Mouse (Mus musculus) kidney, postnatal 25 days (tissue): ENCODE data around the gene Slco4a1.

Source experiments
- DNase-seq, 2 experiments: peaks; one replicate each; pipeline ENCODE4 v3.0.0; 2021; ENCODE audit warnings: mixed read lengths in 2 of 2

Slco4a1 gene

GRCm38 (mm10) chr2:180449007-180449406 is 7.0 kb upstream of the Slco4a1 start:
- DNase-seq: no peak

- DNase-seq: peak in 1 of 2 experiments; percentile 52
These were observed 5.5 kb upstream of the Slco4a1 start for GRCm38 (mm10) chr2:180450529-180450928.

GRCm38 (mm10) chr2:180456705-180457104 is 660 bp downstream of the Slco4a1 start:
- DNase-seq: no peak

- DNase-seq: peak in 1 of 2 experiments; percentile 68
These were observed 1.6 kb downstream of the Slco4a1 start for GRCm38 (mm10) chr2:180457680-180458079.

GRCm38 (mm10) chr2:180459437-180459836 is 3.4 kb downstream of the Slco4a1 start:
- peak in 1 of 2 experiments; percentile 67 for DNase-seq

- DNase-seq: peak in 1 of 2 experiments; percentile 49
These were observed 4.8 kb downstream of the Slco4a1 start for GRCm38 (mm10) chr2:180460801-180461200.

GRCm38 (mm10) chr2:180462593-180462992 is 6.5 kb downstream of the Slco4a1 start:
- no peak for DNase-seq

GRCm38 (mm10) chr2:180466505-180466904 is 10.5 kb downstream of the Slco4a1 start:
- no peak for DNase-seq

- DNase-seq: no peak
These were observed 12.8 kb downstream of the Slco4a1 start for GRCm38 (mm10) chr2:180468871-180469270.

- peak; percentile 42 to 73 for DNase-seq
These were observed 13.7 kb downstream of the Slco4a1 start for GRCm38 (mm10) chr2:180469768-180470167.

- DNase-seq: peak; percentile 25 to 41
These were observed 16.4 kb downstream of the Slco4a1 start for GRCm38 (mm10) chr2:180472306-180473079.

GRCm38 (mm10) chr2:180473080-180473440 is 17.0 kb downstream of the Slco4a1 start:
- peak; percentile 44 to 55 for DNase-seq

- no peak for DNase-seq
These were observed 18.8 kb downstream of the Slco4a1 start for GRCm38 (mm10) chr2:180474864-180475263.

GRCm38 (mm10) chr2:180482274-180482673 is 26.2 kb downstream of the Slco4a1 start:
- DNase-seq: no peak

- DNase-seq: no peak
These were observed 28.8 kb downstream of the Slco4a1 start for GRCm38 (mm10) chr2:180484882-180485281.

- no peak for DNase-seq
These were observed 29.3 kb downstream of the Slco4a1 start for GRCm38 (mm10) chr2:180485306-180485705.

GRCm38 (mm10) chr2:180488210-180488751 is 32.2 kb downstream of the Slco4a1 start:
- no peak for DNase-seq

GRCm38 (mm10) chr2:180495906-180496305 is 39.9 kb downstream of the Slco4a1 start:
- no peak for DNase-seq

GRCm38 (mm10) chr2:180499741-180500140 is 43.7 kb downstream of the Slco4a1 start, which contains the start of gene Ntsr1:
TSS of gene Ntsr1 (plus strand) at chr2:180499976.
- DNase-seq: no peak

GRCm38 (mm10) chr2:180500726-180501125 is 44.7 kb downstream of the Slco4a1 start:
- no peak for DNase-seq

- no peak for DNase-seq
These were observed 45.3 kb downstream of the Slco4a1 start for GRCm38 (mm10) chr2:180501217-180501967.

- DNase-seq: no peak
These were observed 50.2 kb downstream of the Slco4a1 start for GRCm38 (mm10) chr2:180506281-180506680.

- DNase-seq: no peak
These were observed 52.5 kb downstream of the Slco4a1 start for GRCm38 (mm10) chr2:180508455-180509115.
